Comparison of ENCODE assay signal across 9 mouse cellular contexts in the genomic region with DNA sequence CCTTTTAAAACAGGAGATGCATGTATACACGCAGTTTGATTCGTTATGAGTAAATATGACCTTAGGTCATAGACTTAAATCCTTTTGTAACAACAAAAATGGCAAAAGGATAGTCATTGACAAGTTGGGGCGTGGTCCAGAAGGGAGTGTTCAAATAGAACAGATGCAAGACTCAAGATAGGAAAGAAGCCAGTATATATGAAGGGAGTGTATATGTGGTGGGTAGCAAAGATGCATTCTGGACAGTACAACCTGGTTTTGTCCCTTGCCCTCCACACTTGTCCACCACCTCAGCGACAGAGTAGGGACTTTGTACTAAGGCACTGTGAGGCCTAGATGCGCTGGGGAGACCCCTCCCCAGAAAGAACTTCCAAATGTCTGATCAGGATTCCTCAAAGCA. TPM values are rescaled to one million over a fixed set of nuclear protein-coding genes. Genes with fewer than 3 reads are reported as not detected.
A peak's percentile ranks its signal among the peaks of the same experiment; 100 is the strongest.
DNase-seq lines count a peak whose midpoint lies in the region; ATAC-seq lines count a peak whose summit lies in the region.
"Had no signal": no experiment of that assay in that cellular context is flagged by ENCODE, and none has a peak within 500 bp of the region (broad histone marks: within the 10 kb centered on the region; RNA-seq: fewer than 3 reads in every experiment).

No protein-coding gene starts in this region.

- H3K4me3 ChIP-seq in kidney, embryonic 16.5 days (ENCODE audit: low read length): peak overlapping the region; percentile 81
- peak overlapping the region; percentile 76; the same call in 1 of the 2 replicates for H3K4me3 ChIP-seq in embryonic facial prominence, embryonic 13.5 days
- H3K4me3 ChIP-seq in limb, embryonic 10.5 days: peak overlapping the region; percentile 87; the same call in 1 of the 2 replicates
- no peak overlapping the region for H3K4me3 ChIP-seq in neural tube, embryonic 12.5 days

- peaks cover 36% of the 10 kb centered on the region for H3K36me3 ChIP-seq in kidney, embryonic 16.5 days (ENCODE audit: insufficient read depth, low read length)
- H3K36me3 ChIP-seq in embryonic facial prominence, embryonic 13.5 days: peaks cover 64% of the 10 kb centered on the region
- peaks cover 63% of the 10 kb centered on the region for H3K36me3 ChIP-seq in limb, embryonic 10.5 days
- peaks cover 63% of the 10 kb centered on the region for H3K36me3 ChIP-seq in neural tube, embryonic 12.5 days

- H3K9ac ChIP-seq in kidney, embryonic 16.5 days (replicated peaks; ENCODE audit: low read length): no peak overlapping the region
- no peak overlapping the region for H3K9ac ChIP-seq in embryonic facial prominence, embryonic 13.5 days
- no peak overlapping the region for H3K9ac ChIP-seq in neural tube, embryonic 12.5 days

- no peaks in the 10 kb centered on the region for H3K9me3 ChIP-seq in kidney, embryonic 16.5 days (ENCODE audit: low read length)
- H3K9me3 ChIP-seq in embryonic facial prominence, embryonic 13.5 days: no peaks in the 10 kb centered on the region
- H3K9me3 ChIP-seq in limb, embryonic 10.5 days (replicated peaks): no peaks in the 10 kb centered on the region
- H3K9me3 ChIP-seq in neural tube, embryonic 12.5 days: no peaks in the 10 kb centered on the region

- no peak overlapping the region for H3K4me2 ChIP-seq in kidney, embryonic 16.5 days (replicated peaks; ENCODE audit: low read depth, low read length)
- peak overlapping the region; percentile 75 for H3K4me2 ChIP-seq in embryonic facial prominence, embryonic 13.5 days
- peak overlapping the region; percentile 89 for H3K4me2 ChIP-seq in neural tube, embryonic 12.5 days (replicated peaks)

- H3K4me1 ChIP-seq in kidney, embryonic 16.5 days (ENCODE audit: insufficient read depth, low read length): peaks cover 20% of the 10 kb centered on the region
- H3K4me1 ChIP-seq in embryonic facial prominence, embryonic 13.5 days: peaks cover 17% of the 10 kb centered on the region
- H3K4me1 ChIP-seq in limb, embryonic 10.5 days: peaks cover 16% of the 10 kb centered on the region
- peaks cover 11% of the 10 kb centered on the region for H3K4me1 ChIP-seq in neural tube, embryonic 12.5 days

- ATAC-seq in kidney, embryonic 16.5 days (ENCODE audit: low FRiP score, low TSS enrichment): peak; percentile 21
- no peak for ATAC-seq in embryonic facial prominence, embryonic 13.5 days (ENCODE audit: insufficient number of reproducible peaks, insufficient read depth, low FRiP score, low TSS enrichment, low read depth)
- peak; percentile 22; the same call in 1 of the 2 replicates for ATAC-seq in neural tube, embryonic 12.5 days (ENCODE audit: low FRiP score, low read depth)
- no peak for ATAC-seq in megakaryocyte, adult 5-6 weeks (ENCODE audit: poor library complexity, severe bottlenecking)

- H3K27me3 ChIP-seq in kidney, embryonic 16.5 days (ENCODE audit: insufficient read depth, low read length): no peaks in the 10 kb centered on the region
- H3K27me3 ChIP-seq in embryonic facial prominence, embryonic 13.5 days: no peaks in the 10 kb centered on the region
- no peaks in the 10 kb centered on the region for H3K27me3 ChIP-seq in limb, embryonic 10.5 days (ENCODE audit: low read depth, poor library complexity, severe bottlenecking)
- H3K27me3 ChIP-seq in neural tube, embryonic 12.5 days (replicated peaks): no peaks in the 10 kb centered on the region
- H3K27me3 ChIP-seq: Patski had no signal

- peak overlapping the region; percentile 1; the same call in 1 of the 2 replicates for H3K27ac ChIP-seq in kidney, embryonic 16.5 days (ENCODE audit: low read length)
- no peak overlapping the region for H3K27ac ChIP-seq in embryonic facial prominence, embryonic 13.5 days
- H3K27ac ChIP-seq in limb, embryonic 10.5 days: 0 out of 2 replicates have a peak overlapping the region, but pooled peaks have one; percentile 87
- no peak overlapping the region for H3K27ac ChIP-seq in neural tube, embryonic 12.5 days

- 75% methylated on average over 5 of the region's 5 CpGs for WGBS in kidney, embryonic 16.5 days
- 76% methylated on average over 5 of the region's 5 CpGs for WGBS in embryonic facial prominence, embryonic 13.5 days
- 77% methylated on average over 5 of the region's 5 CpGs for WGBS in limb, embryonic 10.5 days
- 82% methylated on average over 5 of the region's 5 CpGs for WGBS in neural tube, embryonic 12.5 days

- no peak for DNase-seq in kidney, adult 9 months
- DNase-seq in limb, embryonic 10.5 days (ENCODE audit: low spot score): no peak
- no peak for DNase-seq in right cerebral cortex, postnatal 36 days (ENCODE audit: low spot score in 2 of 2)
- DNase-seq in thymus, postnatal 25 days: no peak

RNA-seq across cellular contexts. Expression of a gene that starts 0.5 kb away (rescaled TPM):
- 17.7 and 23.6 TPM in 2 replicates for polyA plus RNA-seq in kidney, embryonic 16.5 days (2015; fragmentation: Nextera tagmentation; extraction: Ambion mirVana)
- polyA plus RNA-seq in embryonic facial prominence, embryonic 13.5 days (2015; fragmentation: Nextera tagmentation; extraction: Ambion mirVana): 19.0 and 21.5 TPM in 2 replicates
- 13.0 and 21.0 TPM in 2 replicates for polyA plus RNA-seq in limb, embryonic 10.5 days (2016; fragmentation: Nextera tagmentation; extraction: Ambion mirVana)
- polyA plus RNA-seq in neural tube, embryonic 12.5 days (2016; fragmentation: Nextera tagmentation; extraction: Ambion mirVana): 16.4 and 23.6 TPM in 2 replicates
- total RNA-seq in megakaryocyte, adult 5-6 weeks (2015): 13.9 and 19.3 TPM in 2 replicates
- 11.5 and 14.8 TPM in 2 replicates for total RNA-seq in megakaryocyte, adult 5-6 weeks (2017)

RNA-seq across cellular contexts. Expression of a gene that starts 18.4 kb away (rescaled TPM):
- polyA plus RNA-seq in kidney, embryonic 16.5 days (2015; fragmentation: Nextera tagmentation; extraction: Ambion mirVana): 0.12 and 0.26 TPM in 2 replicates
- polyA plus RNA-seq in embryonic facial prominence, embryonic 13.5 days (2015; fragmentation: Nextera tagmentation; extraction: Ambion mirVana): 0.51 and 0.56 TPM in 2 replicates
- 0.06 and 0.14 TPM in 2 replicates for polyA plus RNA-seq in limb, embryonic 10.5 days (2016; fragmentation: Nextera tagmentation; extraction: Ambion mirVana)
- polyA plus RNA-seq in neural tube, embryonic 12.5 days (2016; fragmentation: Nextera tagmentation; extraction: Ambion mirVana): 12.1 and 14.3 TPM in 2 replicates
- 3.9 and 5.7 TPM in 2 replicates for total RNA-seq in megakaryocyte, adult 5-6 weeks (2015)
- 2.4 and 3.3 TPM in 2 replicates for total RNA-seq in megakaryocyte, adult 5-6 weeks (2017)

RNA-seq across cellular contexts. Expression of a gene that starts 24.1 kb away (rescaled TPM):
- 100 and 109 TPM in 2 replicates for polyA plus RNA-seq in kidney, embryonic 16.5 days (2015; fragmentation: Nextera tagmentation; extraction: Ambion mirVana)
- polyA plus RNA-seq in embryonic facial prominence, embryonic 13.5 days (2015; fragmentation: Nextera tagmentation; extraction: Ambion mirVana): 127 and 144 TPM in 2 replicates
- 93.9 and 121 TPM in 2 replicates for polyA plus RNA-seq in limb, embryonic 10.5 days (2016; fragmentation: Nextera tagmentation; extraction: Ambion mirVana)
- polyA plus RNA-seq in neural tube, embryonic 12.5 days (2016; fragmentation: Nextera tagmentation; extraction: Ambion mirVana): 167 and 170 TPM in 2 replicates
- 10.6 and 15.8 TPM in 2 replicates for total RNA-seq in megakaryocyte, adult 5-6 weeks (2015)
- 30.6 and 35.4 TPM in 2 replicates for total RNA-seq in megakaryocyte, adult 5-6 weeks (2017)

RNA-seq across cellular contexts. Expression of a gene that starts 45.4 kb away (rescaled TPM):
- 14.4 and 15.3 TPM in 2 replicates for polyA plus RNA-seq in kidney, embryonic 16.5 days (2015; fragmentation: Nextera tagmentation; extraction: Ambion mirVana)
- polyA plus RNA-seq in embryonic facial prominence, embryonic 13.5 days (2015; fragmentation: Nextera tagmentation; extraction: Ambion mirVana): 20.4 and 22.7 TPM in 2 replicates
- 9.7 and 13.7 TPM in 2 replicates for polyA plus RNA-seq in limb, embryonic 10.5 days (2016; fragmentation: Nextera tagmentation; extraction: Ambion mirVana)
- 10.8 and 11.9 TPM in 2 replicates for polyA plus RNA-seq in neural tube, embryonic 12.5 days (2016; fragmentation: Nextera tagmentation; extraction: Ambion mirVana)
- total RNA-seq in megakaryocyte, adult 5-6 weeks (2015): 10.0 and 14.2 TPM in 2 replicates
- total RNA-seq in megakaryocyte, adult 5-6 weeks (2017): 2.7 and 4.5 TPM in 2 replicates

Comparison
In these comparisons a context has a peak if more than half of its experiments do, and no peak if none do; other contexts are left out.
1. ATAC-seq: peak in kidney, embryonic 16.5 days (single experiment) and neural tube, embryonic 12.5 days (single experiment); none in embryonic facial prominence, embryonic 13.5 days (single experiment) and megakaryocyte, adult 5-6 weeks (single experiment).
2. H3K27ac ChIP-seq: peak in kidney, embryonic 16.5 days (single experiment) and limb, embryonic 10.5 days (single experiment); none in embryonic facial prominence, embryonic 13.5 days (single experiment) and neural tube, embryonic 12.5 days (single experiment).